Mouse (Mus musculus) cerebellum, adult 2 months (tissue): ENCODE measurements at regions not wholly inside any gene's neighbourhood (a gene's known extent, or its start where the extent isn't known, plus 50 kb on each side); places are given as distances from the start of the nearest gene placed in this dataset.

Experiments
- CTCF ChIP-seq: fragments of 200-500 bp; IDR thresholded peaks from 2 replicates; pipeline ENCODE4 v1.5.1; 2011; ENCODE audit warnings: low read depth, mild to moderate bottlenecking, control low read depth, low read length, moderate library complexity, borderline replicate concordance; ENCODE audit not compliant: insufficient read depth
- POLR2A ChIP-seq: fragments of 200-500 bp; IDR thresholded peaks from 2 replicates; pipeline ENCODE4 v1.6.1; 2011; ENCODE audit warnings: low read length, control low read depth, borderline replicate concordance; ENCODE audit not compliant: insufficient read depth

DNA sequence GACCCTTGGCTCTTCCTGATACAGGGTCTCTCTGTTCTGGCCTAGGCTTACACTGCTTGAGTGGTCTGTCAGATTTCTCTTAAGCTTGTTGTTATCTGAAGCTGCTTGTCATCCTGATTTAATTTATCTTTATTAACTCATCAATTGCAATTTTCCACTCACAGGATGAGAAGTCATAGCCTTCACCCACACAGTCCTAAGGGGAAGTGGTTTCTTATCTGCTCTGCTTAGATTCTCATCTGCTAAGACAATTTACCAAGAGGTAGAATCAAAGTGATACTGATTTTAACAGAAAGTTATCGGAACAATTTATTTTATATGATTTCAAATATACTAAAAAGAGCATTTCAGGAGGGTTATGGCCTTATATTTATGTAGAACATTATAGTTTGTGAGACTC, 249.4 kb downstream of the Mex3b start:
- TF ChIP-seq CTCF (no peak), POLR2A (no peak)
